Mouse (Mus musculus) thymus, adult 2 months (tissue): Measurements from ENCODE around the gene Ogfod2. TPM values are rescaled to one million over a fixed set of nuclear protein-coding genes. Genes with fewer than 3 reads are reported as not detected.

Experiments
- DNase-seq: peaks from one replicate; pipeline ENCODE4 v3.0.0; 2021
- H3K27ac ChIP-seq: fragments of 200-500 bp; 2 replicates; pipeline ENCODE4 v1.5.1; 2012; ENCODE audit warnings: low read length, control low read depth; ENCODE audit not compliant: control insufficient read depth, insufficient read depth
- H3K27me3 ChIP-seq: fragments of 200-500 bp; 2 replicates; pipeline ENCODE4 v1.6.1; 2012; ENCODE audit warnings: mild to moderate bottlenecking, low read length, moderate library complexity, mixed read lengths; ENCODE audit not compliant: control insufficient read depth, insufficient read depth
- H3K36me3 ChIP-seq: fragments of 200-500 bp; 2 replicates; pipeline ENCODE4 v1.6.1; 2012; ENCODE audit warnings: mild to moderate bottlenecking, low read length, moderate library complexity; ENCODE audit not compliant: control insufficient read depth, insufficient read depth
- H3K4me1 ChIP-seq: fragments of 200-500 bp; replicated peaks from 2 replicates; pipeline ENCODE4 v1.6.1; 2012; ENCODE audit warnings: low read length; ENCODE audit not compliant: control insufficient read depth, insufficient read depth
- H3K4me3 ChIP-seq: fragments of 200-500 bp; 2 replicates; pipeline ENCODE4 v1.5.1; 2012; ENCODE audit warnings: mild to moderate bottlenecking, low read length, control low read depth, moderate library complexity; ENCODE audit not compliant: control insufficient read depth, insufficient read depth
- CTCF ChIP-seq: fragments of 200-500 bp; IDR thresholded peaks from 2 replicates; pipeline ENCODE4 v1.5.1; 2012; ENCODE audit warnings: mild to moderate bottlenecking, control low read depth, low read length, moderate library complexity, borderline replicate concordance; ENCODE audit not compliant: control insufficient read depth, poor library complexity, insufficient read depth; ENCODE audit errors: extremely low read depth
- POLR2A ChIP-seq: fragments of 200-500 bp; IDR thresholded peaks from 2 replicates; pipeline ENCODE4 v1.6.1; 2012; ENCODE audit warnings: mild to moderate bottlenecking, low read length, control low read depth, moderate library complexity; ENCODE audit not compliant: control insufficient read depth, poor library complexity, insufficient read depth; ENCODE audit errors: extremely low read depth
- WGBS: fragments of 180-500 bp; shearing (Covaris S2); methylation state at CpG from one replicate; pipeline ENCODE4 v1.1.7; 2018; 5-methylcytosine and 5-hydroxymethylcytosine counted together
- polyA plus RNA-seq: library from polyadenylated mRNA; depleted of rRNA; stranded (reverse); fragments of >200 nt; gene quantifications from 2 replicates; pipeline ENCODE4 v1.2.3, GENCODE M21; 2012; rRNA removed

Ogfod2 gene
- polyA plus RNA-seq, 1 experiment = 88.9 TPM

DNA sequence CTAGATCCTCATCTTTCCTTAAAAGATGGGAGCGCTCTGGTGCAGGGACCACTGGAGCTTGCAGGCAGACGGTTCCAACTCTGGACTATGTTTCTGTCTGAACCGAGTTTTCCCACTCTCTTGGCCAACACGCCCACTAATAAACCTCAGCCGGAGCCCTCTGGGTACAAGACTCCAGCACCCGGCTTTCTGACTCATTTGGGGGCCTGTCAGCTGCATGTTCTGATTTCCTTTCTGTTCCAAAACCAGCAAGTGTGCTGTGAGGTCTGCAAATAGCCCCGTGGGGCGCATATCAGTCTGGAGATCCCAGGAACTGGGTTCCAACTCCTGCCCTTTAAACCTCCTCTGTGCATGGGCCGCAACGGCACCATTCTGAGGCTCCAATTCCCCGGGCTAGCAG is 51.3 kb downstream of the Ogfod2 start:
- 91% methylated on average over 11 of the region's 11 CpGs for WGBS
- Histone ChIP-seq H3K27ac (no peak overlapping the region), H3K4me1 (peaks cover 53% of the 10 kb centered on the region), H3K27me3 (no peaks in the 10 kb centered on the region), H3K4me3 (no peak overlapping the region), H3K36me3 (no peaks in the 10 kb centered on the region)
- no peak for DNase-seq
- TF ChIP-seq CTCF = no peak
- TF ChIP-seq POLR2A = no peak

Other genes starting within 250 kb of the Ogfod2 start
- 2.7 and 3.0 TPM in 2 replicates for gene Hcar2, start 246.8 kb upstream of the Ogfod2 start, polyA plus RNA-seq
- 3.1 and 4.7 TPM in 2 replicates for gene Hcar1, start 232.3 kb upstream of the Ogfod2 start, polyA plus RNA-seq
- 9.7 and 11.8 TPM in 2 replicates for gene Denr, start 205.1 kb upstream of the Ogfod2 start, polyA plus RNA-seq
- gene Gm43518, start 184.9 kb upstream of the Ogfod2 start, polyA plus RNA-seq = 0.42 and 0.62 TPM in 2 replicates
- gene Ccdc62, start 181.6 kb upstream of the Ogfod2 start, polyA plus RNA-seq = 2.3 and 3.8 TPM in 2 replicates
- gene Hip1r, start 138.7 kb upstream of the Ogfod2 start, polyA plus RNA-seq = 12.5 and 13.8 TPM in 2 replicates
- 111 and 119 TPM in 2 replicates for gene Vps37b, start 80.0 kb upstream of the Ogfod2 start, polyA plus RNA-seq
- 48.2 and 54.0 TPM in 2 replicates for gene Abcb9, start 16.5 kb upstream of the Ogfod2 start, polyA plus RNA-seq
- 50.8 and 53.5 TPM in 2 replicates for gene Arl6ip4, start 3.8 kb downstream of the Ogfod2 start, polyA plus RNA-seq
- gene Pitpnm2, start 137.5 kb downstream of the Ogfod2 start, polyA plus RNA-seq = 279 and 356 TPM in 2 replicates
- 16.2 and 19.6 TPM in 2 replicates for gene Mphosph9, start 215.7 kb downstream of the Ogfod2 start, polyA plus RNA-seq
- 5.7 and 6.4 TPM in 2 replicates for gene 2810006K23Rik, start 215.8 kb downstream of the Ogfod2 start, polyA plus RNA-seq